Mouse (Mus musculus) spleen, adult 2 months (tissue): ENCODE results near the gene Tmem74b.

Experiments used
- CTCF ChIP-seq: fragments of 200-500 bp; IDR thresholded peaks from 2 replicates; pipeline ENCODE4 v1.5.1; 2011; ENCODE audit warnings: mild to moderate bottlenecking, inconsistent platforms; ENCODE audit not compliant: insufficient read depth, insufficient read length, insufficient replicate concordance; ENCODE audit errors: extremely low read depth
- POLR2A ChIP-seq: fragments of 200-500 bp; IDR thresholded peaks from 2 replicates; pipeline ENCODE4 v1.6.1; 2011; ENCODE audit warnings: low read depth, low read length, inconsistent platforms

DNA sequence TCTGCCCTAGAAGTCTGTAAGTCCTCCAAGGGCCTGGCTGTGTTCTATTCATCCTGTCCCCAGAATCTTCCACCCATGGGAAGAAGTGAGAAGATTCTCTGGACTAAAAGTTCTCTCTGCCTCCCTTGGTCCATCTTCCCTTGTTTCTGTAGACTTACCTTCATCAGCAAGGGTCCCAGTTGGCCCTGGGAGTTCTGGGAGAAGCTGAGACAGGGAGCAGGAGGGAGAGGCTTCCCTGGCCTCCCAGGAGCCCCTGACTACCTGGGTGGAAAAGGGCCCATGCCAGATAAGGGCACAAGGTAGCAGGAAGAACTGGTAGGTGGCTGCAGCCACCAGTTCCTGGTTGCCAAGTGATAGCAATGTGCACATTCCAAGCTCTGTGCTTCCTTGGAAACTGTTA is 42.0 kb downstream of the Tmem74b start, which contains the start of gene Psmf1:
- TF ChIP-seq CTCF (no peak), POLR2A (no peak)
